Mouse (Mus musculus) bone marrow macrophage, adult 2 months (primary cell): ENCODE measurements around the gene Atp5d.

Source experiments
- CTCF ChIP-seq: IDR thresholded peaks from 2 replicates; pipeline ENCODE4 v1.5.1; 2012; ENCODE audit warnings: low read depth, mild to moderate bottlenecking, low read length, moderate library complexity
- POLR2A ChIP-seq: IDR thresholded peaks from 2 replicates; pipeline ENCODE4 v1.6.1; 2012; ENCODE audit warnings: mild to moderate bottlenecking, low read depth, low read length, borderline replicate concordance

DNA sequence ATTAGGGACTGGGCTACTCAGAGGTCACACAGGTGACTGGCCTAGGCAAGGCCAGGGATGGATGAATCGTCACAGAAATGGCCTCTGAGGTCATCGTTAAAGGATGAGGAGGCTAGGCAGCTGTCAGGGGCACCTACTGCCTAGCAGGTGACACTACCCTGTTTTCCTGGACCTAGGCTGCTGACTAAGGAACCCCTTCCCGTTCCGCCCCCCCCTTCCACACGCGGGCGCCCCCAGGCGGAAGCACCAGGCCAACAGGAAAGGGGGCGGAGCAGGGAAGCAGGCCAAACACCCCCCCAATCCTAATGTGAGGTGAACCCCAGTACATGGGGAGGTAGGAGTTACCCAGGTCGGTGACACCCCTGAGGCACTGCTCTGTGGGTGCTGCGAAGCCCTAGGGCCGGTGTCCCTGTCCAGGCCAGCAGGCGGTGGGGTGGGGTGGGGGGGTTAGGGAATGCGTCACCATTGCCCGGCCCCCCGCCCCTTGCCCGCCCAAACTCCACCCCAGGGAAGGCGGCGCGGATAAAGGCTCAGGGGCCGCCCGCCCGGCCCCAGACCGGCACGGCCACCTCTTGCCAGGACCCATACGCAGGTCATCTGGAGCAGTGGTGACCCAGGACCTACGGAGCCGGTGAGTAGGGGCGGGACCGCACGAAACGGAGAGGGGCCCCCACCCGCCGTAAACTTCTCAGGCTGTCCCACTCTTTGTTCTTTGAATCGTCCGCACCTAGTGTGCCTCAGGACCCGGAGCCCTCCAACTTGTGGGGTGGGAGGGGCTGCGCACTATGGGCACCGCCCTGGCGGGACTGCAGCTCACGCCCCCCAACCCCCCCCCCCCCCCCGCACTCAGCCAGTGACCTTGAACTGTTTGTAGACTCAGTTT is 9.5 kb downstream of the Atp5d start, which contains the start of gene Midn:
- no peak for TF ChIP-seq CTCF
- no peak; the same call in 1 of the 2 replicates for TF ChIP-seq POLR2A
